Mouse (Mus musculus): ENCODE measurements at regions not wholly inside any gene's neighbourhood (a gene's known extent, or its start where the extent isn't known, plus 50 kb on each side); places are given as distances from the start of the nearest gene placed in this dataset.

GRCm38 (mm10) chr2:101368278-101368677 lies 256.2 kb upstream of the Rag2 start:
- DNase-seq (ENCODE audit: low spot score in 2 of 2) = no peak

- no peak for DNase-seq (ENCODE audit: low spot score in 2 of 2)
Observed at GRCm38 (mm10) chr2:101370991-101371736, 253.4 kb upstream of the Rag2 start.

DNA sequence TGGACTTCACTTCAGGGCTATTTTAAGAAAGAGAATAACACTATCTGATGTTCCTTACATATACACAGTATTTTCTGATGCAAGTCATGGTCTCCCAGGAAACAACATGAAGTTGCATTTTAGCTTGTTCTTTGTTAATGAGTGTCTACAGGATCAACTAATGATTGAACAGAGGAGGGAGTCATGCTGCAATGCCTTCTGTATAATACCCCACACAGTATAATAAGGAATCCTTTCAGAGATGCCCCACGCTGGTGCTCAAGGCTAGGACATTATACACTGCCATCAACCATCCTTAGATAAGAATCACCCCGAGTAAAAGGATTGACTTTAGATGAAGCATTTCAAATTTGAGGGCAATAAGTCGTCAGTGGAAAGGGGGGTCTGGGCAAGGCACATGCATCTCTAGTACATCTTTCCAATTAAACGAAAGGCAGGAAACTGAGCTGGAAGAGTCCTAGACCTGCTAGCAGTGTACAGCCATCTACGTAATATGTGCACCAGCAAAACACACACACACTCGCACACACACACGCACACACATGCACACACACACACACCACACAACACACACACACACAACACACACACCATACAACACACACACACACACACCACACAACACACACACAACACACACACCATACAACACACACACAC lies 252.6 kb upstream of the Rag2 start:
- no peak for DNase-seq (ENCODE audit: low spot score in 2 of 2)

GRCm38 (mm10) chr2:101380595-101380994 lies 243.9 kb upstream of the Rag2 start:
- no peak for DNase-seq (ENCODE audit: low spot score in 2 of 2)

GRCm38 (mm10) chr2:101415002-101415401 lies 209.5 kb upstream of the Rag2 start:
- DNase-seq (ENCODE audit: low spot score in 2 of 2) = no peak

DNA sequence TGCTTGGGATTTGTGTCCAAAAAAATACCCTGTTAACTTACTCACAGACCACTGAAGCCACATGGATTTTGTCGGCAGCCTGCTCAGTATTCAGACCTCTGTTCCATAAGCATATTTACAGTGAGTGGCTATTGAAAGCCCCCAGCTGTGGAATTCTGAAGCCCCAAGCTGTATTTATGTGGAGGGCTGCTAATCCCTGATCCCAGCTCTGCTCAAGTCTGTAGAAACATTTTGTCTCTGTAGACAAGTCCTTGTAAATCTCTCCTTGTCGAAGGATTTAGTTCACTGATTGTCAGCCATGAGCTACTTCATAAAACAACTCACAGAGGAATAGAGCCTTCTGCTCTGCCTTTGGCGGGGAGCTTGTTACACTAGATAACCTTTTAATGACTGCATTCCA lies 207.8 kb upstream of the Rag2 start:
- no peak for DNase-seq (ENCODE audit: low spot score in 2 of 2)

DNA sequence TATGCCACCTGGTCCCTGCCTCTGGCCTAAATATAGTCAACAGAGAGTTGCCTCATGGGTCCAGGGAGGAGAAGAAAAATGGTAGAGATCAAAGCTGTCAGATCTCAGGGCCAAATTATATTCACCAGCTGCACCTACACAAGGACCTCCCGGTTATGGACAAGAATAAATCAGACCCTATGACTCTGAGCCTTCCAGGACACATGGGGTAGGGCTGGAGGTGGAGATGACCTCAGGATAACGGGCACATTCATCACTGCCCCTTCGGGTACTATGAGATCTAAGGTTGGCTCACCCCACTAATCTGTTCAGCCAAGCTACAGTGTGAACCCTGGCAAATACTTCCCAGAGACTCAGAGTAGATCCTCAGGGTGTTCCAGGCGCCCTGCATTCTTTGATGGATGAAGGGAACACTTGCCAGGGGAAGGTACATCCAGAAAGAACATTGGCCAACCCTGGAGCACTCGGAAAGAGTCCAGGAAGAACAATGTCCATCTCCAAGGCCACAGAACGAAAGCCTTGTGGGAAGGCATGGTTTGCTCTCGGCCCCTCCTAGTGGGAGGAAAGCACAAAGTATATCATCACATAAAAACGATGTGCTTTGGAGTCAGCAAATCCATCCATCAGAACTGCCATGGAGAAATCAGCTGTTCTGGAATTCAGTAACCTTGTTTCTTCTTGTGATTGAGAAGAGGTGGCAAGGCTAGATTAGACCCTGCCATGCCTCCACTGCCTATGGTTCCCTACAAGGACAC lies 191.2 kb upstream of the Rag2 start:
- no peak for DNase-seq (ENCODE audit: low spot score in 2 of 2)

GRCm38 (mm10) chr2:101440231-101440630 lies 184.3 kb upstream of the Rag2 start:
- DNase-seq (ENCODE audit: low spot score in 2 of 2) = no peak

DNA sequence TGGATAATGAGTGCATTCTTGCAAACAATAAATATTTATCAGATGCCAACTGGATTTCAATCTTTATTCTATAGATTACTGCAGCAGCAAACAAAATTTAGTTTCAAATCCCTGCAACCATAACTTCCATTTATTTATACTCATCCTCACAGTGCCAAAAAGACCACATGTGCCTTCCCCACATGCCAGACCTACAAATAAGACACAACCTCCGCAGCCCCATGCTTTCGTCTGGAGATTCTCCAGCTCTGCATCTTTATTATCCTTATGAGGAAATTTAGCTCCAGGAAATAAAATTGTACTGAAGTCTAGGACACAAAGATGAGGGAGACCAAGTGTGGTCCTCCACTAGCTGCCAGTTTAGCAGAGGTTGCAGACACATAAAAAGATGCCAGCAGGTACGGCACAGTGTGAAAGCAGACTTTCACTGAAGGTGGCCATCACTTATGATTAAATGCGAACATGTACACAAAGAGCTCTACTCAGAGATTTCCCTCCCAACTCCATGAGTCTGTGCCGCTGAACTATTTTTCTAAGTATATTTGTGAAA lies 183.4 kb upstream of the Rag2 start:
- peak in 1 of 2 experiments; percentile 37 for DNase-seq (ENCODE audit: low spot score in 2 of 2)

GRCm38 (mm10) chr2:101455591-101455990 lies 168.9 kb upstream of the Rag2 start:
- no peak for DNase-seq (ENCODE audit: low spot score in 2 of 2)

- DNase-seq (ENCODE audit: low spot score in 2 of 2) = no peak
Observed at GRCm38 (mm10) chr2:101458959-101459358, 165.6 kb upstream of the Rag2 start.

- no peak for DNase-seq (ENCODE audit: low spot score in 2 of 2)
Observed at GRCm38 (mm10) chr2:101462450-101462849, 162.1 kb upstream of the Rag2 start.

- no peak for DNase-seq (ENCODE audit: low spot score in 2 of 2)
Observed at GRCm38 (mm10) chr2:101464291-101465140, 160.0 kb upstream of the Rag2 start.

- no peak for DNase-seq (ENCODE audit: low spot score in 2 of 2)
Observed at GRCm38 (mm10) chr2:101470569-101471100, 153.9 kb upstream of the Rag2 start.

DNA sequence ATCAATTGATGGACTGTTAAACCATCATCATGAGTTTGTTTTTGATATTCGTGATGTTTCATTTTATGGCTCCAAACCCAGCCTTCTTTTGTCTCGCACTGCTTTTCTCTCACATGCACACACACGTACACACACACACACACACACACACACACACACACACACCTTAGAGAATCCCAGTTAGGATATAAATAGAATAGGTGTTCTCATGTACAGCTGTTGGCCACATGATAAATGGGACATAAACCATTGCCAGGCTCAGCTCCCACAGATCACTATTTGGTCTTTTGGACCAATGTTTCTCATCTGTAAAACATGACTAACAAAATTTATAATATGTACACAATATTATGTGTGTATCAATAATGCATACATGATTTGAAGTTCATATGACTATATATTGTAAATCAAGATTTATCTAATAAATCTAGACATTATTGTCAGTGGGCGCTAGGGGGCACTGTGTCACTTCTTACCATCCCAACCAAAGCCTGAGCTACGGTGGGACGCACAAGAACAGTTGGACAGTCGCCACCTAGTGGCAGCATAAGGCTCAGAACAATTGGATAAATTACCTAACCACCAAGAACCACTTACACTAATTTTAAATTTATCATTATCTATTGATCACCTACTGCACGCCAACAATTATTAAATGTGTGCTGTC lies 151.9 kb upstream of the Rag2 start:
- peak; percentile 35 to 83 for DNase-seq (ENCODE audit: low spot score in 2 of 2)

GRCm38 (mm10) chr2:101473116-101473485 lies 151.4 kb upstream of the Rag2 start:
- no peak for DNase-seq (ENCODE audit: low spot score in 2 of 2)

DNA sequence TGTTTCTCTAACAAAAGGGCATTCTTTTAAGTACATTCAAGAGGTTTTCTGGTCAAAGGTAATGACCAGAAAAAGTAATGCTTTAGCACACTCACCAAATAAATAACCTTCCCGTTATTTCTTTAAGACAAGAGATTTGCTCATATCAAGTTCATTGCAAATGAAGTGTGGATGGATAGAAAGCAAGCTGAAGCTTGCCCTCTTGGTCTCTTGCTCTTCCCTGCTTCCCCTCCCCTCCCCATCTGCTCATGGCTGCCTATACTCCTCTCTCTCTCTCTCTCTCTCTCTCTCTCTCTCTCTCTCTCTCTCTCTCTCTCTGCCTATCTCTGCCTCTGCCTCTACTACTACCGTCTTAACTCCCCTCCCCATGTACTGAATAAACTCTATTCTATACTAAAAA lies 147.7 kb upstream of the Rag2 start:
- DNase-seq (ENCODE audit: low spot score in 2 of 2) = no peak

DNA sequence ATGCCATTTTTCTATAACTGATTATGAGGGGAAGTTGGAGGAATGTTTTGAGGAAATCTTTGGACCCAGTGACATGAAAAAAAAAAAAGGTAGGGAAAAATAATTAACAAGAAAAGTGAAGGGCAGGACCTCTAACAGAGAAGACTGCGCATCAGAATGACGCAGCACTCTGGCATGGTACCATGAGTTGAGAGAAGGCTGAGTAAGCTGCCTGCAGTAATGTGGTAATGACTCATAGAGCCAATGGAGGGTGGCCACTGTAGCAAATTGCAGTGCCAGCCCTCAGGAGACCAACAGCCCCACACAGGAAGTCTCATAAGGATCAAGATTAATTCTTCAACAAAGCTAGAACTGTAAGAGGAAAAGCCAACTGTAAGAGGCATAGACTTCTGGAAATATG lies 134.3 kb upstream of the Rag2 start:
- no peak for DNase-seq (ENCODE audit: low spot score in 2 of 2)

- DNase-seq (ENCODE audit: low spot score in 2 of 2) = no peak
Observed at GRCm38 (mm10) chr2:101491762-101492161, 132.8 kb upstream of the Rag2 start.

DNA sequence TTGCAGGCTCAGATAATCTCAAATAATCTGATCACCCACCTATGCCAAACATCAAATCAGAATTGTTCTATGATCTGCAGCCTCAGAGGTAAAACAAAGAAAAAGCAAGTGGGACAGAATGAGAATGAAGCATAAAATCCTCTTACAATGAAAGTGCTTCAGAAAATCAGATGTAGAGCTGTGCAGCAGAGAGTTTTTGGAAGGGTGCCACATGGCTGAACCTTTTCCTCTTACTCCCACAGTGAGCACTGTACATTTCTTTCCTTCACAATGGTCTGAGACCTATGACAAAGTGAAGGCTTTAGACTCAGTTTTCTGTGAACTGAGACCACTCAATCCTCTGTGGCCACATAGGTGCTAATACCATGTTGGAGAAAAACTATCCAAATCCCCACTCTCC lies 116.4 kb upstream of the Rag2 start:
- DNase-seq (ENCODE audit: low spot score in 2 of 2) = no peak

All from left cerebral cortex, adult 9 months (tissue).